Mouse (Mus musculus) liver, adult 2 months (tissue): Measurements from ENCODE around the gene Ephb2. TPM values are rescaled to one million over a fixed set of nuclear protein-coding genes. Genes with fewer than 3 reads are reported as not detected.
A peak's percentile ranks its signal among the peaks of the same experiment; 100 is the strongest.

Experiments
- DNase-seq: peaks from one replicate; pipeline ENCODE4 v3.0.0-alpha.2; 2011; ENCODE audit warnings: low read depth, low spot score; ENCODE audit errors: extremely low read depth
- H3K27ac ChIP-seq: fragments of 200-500 bp; replicated peaks from 2 replicates; pipeline ENCODE4 v1.5.1; 2012; ENCODE audit warnings: low read depth, mild to moderate bottlenecking, control low read depth, inconsistent platforms, low read length; ENCODE audit not compliant: insufficient read depth
- H3K27me3 ChIP-seq: fragments of 200-500 bp; 2 replicates; pipeline ENCODE4 v1.6.1; 2012; ENCODE audit warnings: mild to moderate bottlenecking, moderate library complexity, low read length, inconsistent platforms; ENCODE audit not compliant: control insufficient read depth, insufficient read depth
- H3K36me3 ChIP-seq: fragments of 200-500 bp; 2 replicates; pipeline ENCODE4 v1.6.1; 2012; ENCODE audit warnings: low read length, inconsistent platforms; ENCODE audit not compliant: control insufficient read depth, insufficient read depth
- H3K4me1 ChIP-seq: fragments of 200-500 bp; 2 replicates; pipeline ENCODE4 v1.6.1; 2011; ENCODE audit warnings: low read length; ENCODE audit not compliant: control insufficient read depth, insufficient read depth
- H3K4me3 ChIP-seq: fragments of 200-500 bp; 2 replicates; pipeline ENCODE4 v1.5.1; 2011; ENCODE audit warnings: low read depth, mild to moderate bottlenecking, control low read depth, low read length, moderate library complexity; ENCODE audit not compliant: insufficient read depth
- H3K79me2 ChIP-seq: fragments of 200-500 bp; 2 replicates; pipeline ENCODE4 v1.6.1; 2012; ENCODE audit warnings: inconsistent platforms, mild to moderate bottlenecking, low read length, moderate library complexity; ENCODE audit not compliant: control insufficient read depth, insufficient read depth
- H3K9ac ChIP-seq: fragments of 200-500 bp; 2 replicates; pipeline ENCODE4 v1.6.1; 2012; ENCODE audit warnings: low read depth, mild to moderate bottlenecking, control low read depth, inconsistent platforms, low read length
- CTCF ChIP-seq: fragments of 200-500 bp; IDR thresholded peaks from 2 replicates; pipeline ENCODE4 v1.5.1; 2011; ENCODE audit warnings: low read depth, low read length, control low read depth
- POLR2A ChIP-seq: fragments of 200-500 bp; IDR thresholded peaks from 2 replicates; pipeline ENCODE4 v1.6.1; 2011; ENCODE audit warnings: low read length, control low read depth; ENCODE audit not compliant: insufficient read depth; ENCODE audit errors: extremely low read depth
- WGBS: fragments of 180-500 bp; shearing (Covaris S2); methylation state at CpG from one replicate; pipeline ENCODE4 v1.1.7; 2018; 5-methylcytosine and 5-hydroxymethylcytosine counted together
- polyA plus RNA-seq: library from polyadenylated mRNA; depleted of rRNA; stranded (reverse); fragments of >200 nt; gene quantifications from 2 replicates; pipeline ENCODE4 v1.2.3, GENCODE M21; 2012
- total RNA-seq: library from RNA; depleted of rRNA; stranded (reverse); fragments of >200 nt; gene quantifications from 2 replicates; pipeline ENCODE4 v1.2.3, GENCODE M21; 2014

Gene Ephb2
- total and polyA plus RNA-seq, 2 experiments = 0.18 to 0.37 TPM

GRCm38 (mm10) chr4:136860022-136860421 is 24.2 kb upstream of the Ephb2 start:
- 82% methylated on average over 7 of the region's 7 CpGs for WGBS
- Histone ChIP-seq H3K79me2 (no peaks in the 10 kb centered on the region), H3K4me3 (no peak overlapping the region), H3K27me3 (no peaks in the 10 kb centered on the region; the same call in 1 of the 2 replicates), H3K36me3 (no peaks in the 10 kb centered on the region), H3K4me1 (no peaks in the 10 kb centered on the region), H3K9ac (no peak overlapping the region), H3K27ac (no peak overlapping the region)
- no peak for DNase-seq
- no peak for TF ChIP-seq POLR2A
- peak; percentile 44 for TF ChIP-seq CTCF

GRCm38 (mm10) chr4:136855081-136855480 is 19.3 kb upstream of the Ephb2 start:
- H3K36me3 ChIP-seq = no peaks in the 10 kb centered on the region
- no peaks in the 10 kb centered on the region for H3K27me3 ChIP-seq
- DNase-seq = no peak
- no peak for TF ChIP-seq POLR2A
- TF ChIP-seq CTCF = peak; percentile 31
- no peak overlapping the region for H3K4me3 ChIP-seq
- H3K27ac ChIP-seq = no peak overlapping the region
- H3K4me1 ChIP-seq = no peaks in the 10 kb centered on the region
- H3K79me2 ChIP-seq = no peaks in the 10 kb centered on the region
- H3K9ac ChIP-seq = no peak overlapping the region
- 34% methylated on average over 6 of the region's 6 CpGs for WGBS

GRCm38 (mm10) chr4:136852989-136853388 is 17.2 kb upstream of the Ephb2 start:
- Histone ChIP-seq H3K79me2 (no peaks in the 10 kb centered on the region), H3K36me3 (no peaks in the 10 kb centered on the region), H3K4me1 (no peaks in the 10 kb centered on the region), H3K27me3 (no peaks in the 10 kb centered on the region), H3K9ac (no peak overlapping the region), H3K27ac (no peak overlapping the region), H3K4me3 (no peak overlapping the region)
- 88% methylated on average over 12 of the region's 12 CpGs for WGBS
- TF ChIP-seq CTCF = no peak
- TF ChIP-seq POLR2A = no peak
- no peak for DNase-seq

GRCm38 (mm10) chr4:136852119-136852518 is 16.3 kb upstream of the Ephb2 start:
- DNase-seq = no peak
- no peak overlapping the region for H3K9ac ChIP-seq
- H3K79me2 ChIP-seq = no peaks in the 10 kb centered on the region
- H3K27me3 ChIP-seq = no peaks in the 10 kb centered on the region
- no peaks in the 10 kb centered on the region for H3K4me1 ChIP-seq
- WGBS = 68% methylated on average over 5 of the region's 5 CpGs
- no peak for TF ChIP-seq CTCF
- TF ChIP-seq POLR2A = no peak
- H3K27ac ChIP-seq = no peak overlapping the region
- H3K36me3 ChIP-seq = no peaks in the 10 kb centered on the region
- no peak overlapping the region for H3K4me3 ChIP-seq

GRCm38 (mm10) chr4:136848565-136848964 is 12.8 kb upstream of the Ephb2 start:
- no peak overlapping the region for H3K4me3 ChIP-seq
- no peaks in the 10 kb centered on the region for H3K36me3 ChIP-seq
- 86% methylated on average over 4 of the region's 4 CpGs for WGBS
- DNase-seq = no peak
- TF ChIP-seq CTCF = no peak
- no peak for TF ChIP-seq POLR2A
- no peaks in the 10 kb centered on the region for H3K27me3 ChIP-seq
- H3K79me2 ChIP-seq = no peaks in the 10 kb centered on the region
- no peak overlapping the region for H3K9ac ChIP-seq
- H3K4me1 ChIP-seq = no peaks in the 10 kb centered on the region
- no peak overlapping the region for H3K27ac ChIP-seq

- no peak overlapping the region for H3K9ac ChIP-seq
- TF ChIP-seq CTCF (no peak), POLR2A (no peak)
- H3K4me1 ChIP-seq = no peaks in the 10 kb centered on the region
- H3K27me3 ChIP-seq = no peaks in the 10 kb centered on the region
- 83% methylated on average over 6 of the region's 6 CpGs for WGBS
- no peak overlapping the region for H3K4me3 ChIP-seq
- no peaks in the 10 kb centered on the region for H3K36me3 ChIP-seq
- no peak overlapping the region for H3K27ac ChIP-seq
- DNase-seq = no peak
- no peaks in the 10 kb centered on the region for H3K79me2 ChIP-seq
These were observed 11.4 kb upstream of the Ephb2 start for GRCm38 (mm10) chr4:136847166-136847565.
